Mouse (Mus musculus): ENCODE data around the gene Tmem56.

DNA sequence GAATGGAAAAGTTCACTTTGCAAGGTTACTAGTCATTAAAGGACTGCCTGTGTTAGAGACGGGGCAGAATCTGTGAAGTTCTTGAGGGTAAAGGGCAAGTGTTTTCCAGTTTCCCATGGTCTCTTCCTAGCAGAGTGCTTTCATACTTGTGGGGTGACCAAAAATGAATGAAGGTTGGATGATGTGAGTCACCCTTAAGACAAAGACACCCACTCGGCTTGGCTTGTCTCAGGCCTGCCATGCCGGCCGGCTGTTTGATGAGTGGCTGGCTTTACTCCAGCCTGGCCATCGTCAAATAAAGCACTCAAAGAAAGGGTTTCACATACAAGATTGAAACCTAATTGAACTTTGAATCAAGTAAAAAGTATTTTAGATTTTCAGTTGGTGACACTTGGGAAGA, 44.5 kb upstream of the Tmem56 start:
- TF ChIP-seq GATA1 (IDR thresholded peaks at IDR 0.05; ENCODE audit: borderline replicate concordance, low read length) (no peak), FLI1 (IDR thresholded peaks at IDR 0.05; ENCODE audit: low read length) (no peak)
